Mouse (Mus musculus): ENCODE results near the gene Pikfyve.

GRCm38 (mm10) chr1:65171579-65171978 lies 14.9 kb upstream of the Pikfyve start:
- no peak for TF ChIP-seq CTCF (IDR thresholded peaks at IDR 0.05; ENCODE audit: insufficient read depth, low read length)
- no peak for TF ChIP-seq POLR2A (IDR thresholded peaks at IDR 0.05; ENCODE audit: borderline replicate concordance, extremely low read depth, low read depth, low read length)

Measured in lung, adult 2 months (tissue).